Mouse (Mus musculus) G1E (cell line): ENCODE data around the gene Ror2.

Source experiments
- CTCF ChIP-seq: IDR thresholded peaks from 2 replicates; pipeline ENCODE4 v1.5.1; 2012; ENCODE audit warnings: low read depth, low read length, inconsistent platforms, mixed read lengths
- GATA1 ChIP-seq: IDR thresholded peaks from 2 replicates; pipeline ENCODE4 v1.6.1; 2012; ENCODE audit warnings: borderline replicate concordance, low read length, inconsistent platforms, mixed read lengths
- TAL1 ChIP-seq: conservative IDR thresholded peaks from 2 replicates; pipeline ENCODE4 v1.6.1; 2012; ENCODE audit warnings: low read depth, low read length, inconsistent platforms, mixed read lengths

- TF ChIP-seq CTCF = no peak
- no peak for TF ChIP-seq GATA1
- no peak for TF ChIP-seq TAL1
Measured at GRCm38 (mm10) chr13:53266543-53266951, 19.4 kb downstream of the Ror2 start.
